Mouse (Mus musculus) adrenal gland, postnatal 14 days (tissue): Measurements from ENCODE around the gene Stag1. TPM values are rescaled to one million over a fixed set of nuclear protein-coding genes. Genes with fewer than 3 reads are reported as not detected.

ENCODE experiments used
- DNase-seq: peaks from one replicate; pipeline ENCODE4 v3.0.0; 2021; ENCODE audit warnings: mixed read lengths
- total RNA-seq: library from RNA; stranded (reverse); gene quantifications from 2 replicates; pipeline ENCODE4 v1.2.3, GENCODE M21; 2021

The Stag1 gene
- total RNA-seq, 1 experiment from 2014 or later, result 43.1 TPM

DNA sequence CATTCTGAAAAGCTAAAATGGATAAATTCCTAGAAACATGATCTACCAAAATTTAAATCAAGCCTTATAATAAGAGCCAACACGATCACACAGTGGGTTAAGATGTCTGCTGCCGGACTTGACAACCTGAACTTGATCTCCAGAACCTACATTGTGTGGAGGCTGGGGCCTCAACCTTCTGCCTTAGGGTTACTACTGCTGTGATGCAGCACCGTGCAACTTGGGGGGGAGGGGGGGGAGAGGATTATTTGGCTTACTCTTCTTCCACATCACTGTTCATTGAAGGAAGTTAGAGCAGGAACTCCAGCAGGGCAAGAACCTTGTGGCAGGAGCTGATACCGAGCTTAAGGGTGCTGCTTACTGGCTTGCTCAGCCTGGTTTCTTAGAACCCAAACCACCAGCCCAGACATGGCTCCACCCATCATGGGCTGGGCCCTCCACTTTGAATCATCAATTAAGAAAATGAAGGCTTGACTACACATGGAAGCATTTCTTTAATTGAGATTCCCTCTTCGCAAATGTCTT lies 365.4 kb downstream of the Stag1 start:
- DNase-seq, result no peak

DNA sequence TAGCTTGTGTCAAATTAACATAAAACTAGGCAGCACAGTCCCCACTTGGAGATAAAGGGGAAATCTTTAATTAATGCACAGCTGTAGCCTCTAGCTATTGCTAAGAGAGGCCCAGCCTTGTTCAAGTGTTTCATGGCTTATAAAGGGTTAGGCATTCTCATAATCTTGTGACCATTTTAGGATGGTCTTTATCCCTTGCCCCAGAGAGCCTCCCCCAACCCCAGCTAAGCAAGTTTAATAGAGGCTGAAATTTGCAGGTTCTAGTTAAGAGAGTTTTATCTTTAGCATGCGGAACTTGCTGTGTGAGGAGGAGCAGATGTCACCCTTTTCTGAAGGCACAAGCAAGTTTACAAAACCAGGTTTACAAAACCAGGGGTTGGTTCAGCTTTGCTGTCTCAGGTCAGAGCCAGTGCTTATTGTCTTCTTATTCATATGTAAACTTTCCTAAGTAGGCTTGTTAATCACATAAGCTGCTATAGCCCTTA lies 365.9 kb downstream of the Stag1 start:
- no peak for DNase-seq

DNA sequence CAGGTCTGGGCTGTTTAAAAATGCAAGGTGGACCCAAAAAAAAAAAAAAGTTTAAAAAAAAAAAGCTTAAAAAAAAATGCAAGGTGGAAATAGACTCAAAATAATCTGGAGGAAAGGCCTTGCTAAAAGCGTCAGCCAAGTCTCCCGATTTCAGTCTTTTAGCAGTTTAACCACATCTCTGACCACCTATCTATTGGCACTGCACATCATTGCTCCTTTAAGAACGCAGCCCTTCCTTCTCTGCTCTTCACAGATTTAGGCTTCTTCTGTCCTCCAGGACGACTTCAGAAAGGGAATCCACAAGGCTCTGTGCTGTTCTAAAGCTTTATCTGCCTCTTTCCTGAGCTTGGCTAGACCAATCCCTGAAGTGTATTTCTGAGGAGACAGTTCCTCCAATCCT lies 366.5 kb downstream of the Stag1 start:
- no peak for DNase-seq

DNA sequence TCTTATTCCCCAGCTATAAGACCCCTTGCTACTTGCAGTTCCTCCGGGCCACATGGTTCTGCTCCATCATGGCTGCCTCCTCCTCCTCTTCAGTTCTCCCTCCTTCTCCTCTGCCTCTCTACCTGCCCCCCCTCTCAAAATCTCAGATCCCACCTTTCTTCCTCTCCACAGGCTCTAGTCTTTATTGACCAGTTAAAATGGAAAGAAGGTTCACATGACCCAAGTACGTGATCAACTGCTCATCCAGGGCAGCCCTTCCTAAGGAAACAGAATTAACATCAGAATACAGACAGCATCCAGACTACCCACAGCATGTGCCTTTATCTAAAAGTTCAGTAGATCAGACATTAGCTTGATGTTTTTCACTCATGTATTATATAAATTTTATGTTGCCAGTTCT lies 371.9 kb downstream of the Stag1 start:
- no peak for DNase-seq

DNA sequence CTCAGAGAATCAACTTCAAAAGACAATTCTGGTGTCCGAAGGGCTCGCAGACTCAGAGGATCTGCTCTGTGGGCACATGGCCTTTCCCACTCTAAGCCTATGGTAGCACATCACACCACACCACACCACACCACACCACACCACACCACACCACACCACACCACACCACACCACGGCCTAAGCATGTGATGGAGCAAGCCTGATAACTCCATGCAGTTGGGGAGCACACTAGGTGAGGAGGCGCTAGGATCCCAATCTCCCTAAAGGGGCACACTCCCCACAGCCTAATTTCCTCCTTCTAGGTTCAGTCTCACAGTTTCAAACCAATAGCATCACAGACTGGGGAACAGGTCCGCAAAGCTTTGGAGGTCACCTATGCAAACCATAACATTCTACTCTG lies 381.1 kb downstream of the Stag1 start:
- no peak for DNase-seq

DNA sequence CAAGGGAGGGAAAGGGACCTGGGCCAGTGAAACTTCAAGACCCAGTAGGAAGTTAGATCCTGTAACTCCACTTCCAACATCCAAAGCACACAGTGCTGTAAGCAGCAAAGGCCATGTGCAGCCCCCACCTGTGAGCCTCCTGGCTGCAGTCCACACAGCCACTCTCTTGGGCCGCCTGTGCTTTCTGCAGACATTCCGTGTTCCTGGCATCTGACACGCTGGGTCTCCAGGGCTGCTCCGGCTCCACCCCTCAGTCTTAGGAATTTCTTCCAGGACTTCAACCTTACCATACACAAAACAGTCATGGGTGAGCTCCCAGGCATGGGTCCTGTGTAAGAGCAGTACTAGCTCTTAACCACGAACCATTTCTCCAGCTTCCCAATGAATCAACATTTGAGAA lies 381.7 kb downstream of the Stag1 start:
- DNase-seq, result peak; percentile 65

DNA sequence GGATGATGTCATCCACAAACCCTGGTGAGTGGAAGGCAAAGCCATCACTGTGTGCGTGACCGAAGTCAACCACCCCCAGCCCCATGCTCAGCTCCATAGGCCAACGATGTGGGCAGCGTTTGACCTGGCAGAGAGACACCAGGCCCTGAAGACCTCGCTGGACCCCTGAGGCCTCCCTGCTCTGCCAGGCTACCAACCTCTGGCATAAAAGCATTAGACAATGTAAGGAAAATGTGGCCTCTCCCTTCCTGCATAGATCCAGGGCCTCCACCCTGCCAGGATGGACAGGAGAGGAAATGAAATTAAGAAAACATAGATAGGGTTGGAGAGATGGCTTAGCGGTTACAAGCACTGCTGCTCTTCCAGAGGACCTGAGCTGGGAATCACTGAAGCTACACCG lies 385.2 kb downstream of the Stag1 start:
- no peak for DNase-seq

DNA sequence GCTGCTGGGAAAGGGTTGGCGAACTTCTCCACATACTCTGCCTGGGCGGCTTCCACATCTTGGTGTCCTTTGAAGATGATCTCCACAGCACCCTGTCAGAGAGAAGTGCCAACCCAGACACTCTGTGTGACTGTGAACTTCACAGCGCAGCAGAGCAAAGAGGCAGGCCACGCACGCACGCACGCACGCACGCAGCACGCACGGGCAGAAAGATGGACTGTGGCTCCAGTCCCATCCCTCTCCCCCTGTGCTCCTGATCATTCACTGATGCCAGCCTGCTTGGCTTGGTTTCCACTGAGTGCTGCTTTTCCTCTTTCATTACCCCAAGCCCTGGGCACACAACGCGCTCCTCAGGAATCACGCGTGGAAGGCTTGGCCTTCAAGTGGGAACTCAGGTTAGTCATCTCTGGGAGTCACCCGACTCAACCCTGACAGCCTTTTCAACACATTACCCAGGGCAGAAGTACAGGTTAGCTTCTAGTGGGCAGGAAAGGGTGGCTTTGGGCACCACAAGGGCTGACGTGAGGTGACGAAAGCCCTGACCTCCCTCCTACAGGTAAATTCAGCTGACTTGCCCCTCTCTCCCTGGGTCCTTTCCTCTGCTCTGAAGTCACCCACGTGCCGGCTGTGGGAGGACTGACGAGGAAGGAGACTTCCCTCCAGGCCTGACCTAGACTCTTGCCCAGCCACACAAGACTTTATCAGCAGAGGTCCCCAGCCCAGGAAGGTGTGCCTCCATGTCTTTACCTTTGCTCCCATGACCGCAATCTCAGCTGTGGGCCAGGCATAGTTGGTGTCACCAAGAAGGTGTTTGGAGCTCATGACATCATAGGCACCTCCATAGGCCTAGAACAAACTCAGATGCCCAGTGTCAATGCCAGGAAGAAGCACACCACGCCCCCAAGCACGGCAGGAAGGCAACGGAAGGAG lies 387.0 kb downstream of the Stag1 start:
- no peak for DNase-seq

DNA sequence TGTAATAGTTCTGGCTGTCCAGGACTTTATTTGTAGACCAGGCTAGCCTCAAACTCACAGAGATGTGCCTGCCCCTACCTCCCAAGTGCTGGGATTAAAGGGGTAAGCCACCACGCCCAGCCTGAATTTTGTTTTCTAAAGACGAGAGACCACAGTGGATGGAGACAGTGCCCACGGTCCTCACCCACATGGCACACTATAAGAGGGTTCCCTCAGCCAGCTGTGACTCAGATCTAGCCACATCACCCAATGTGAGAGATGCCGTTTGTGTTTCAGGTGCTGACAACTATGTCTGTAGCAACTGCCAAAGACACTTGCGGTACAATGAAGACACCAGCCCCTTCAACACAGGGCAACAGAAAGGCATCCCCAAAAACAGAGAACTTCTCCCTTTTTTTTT lies 389.4 kb downstream of the Stag1 start:
- DNase-seq, result no peak

DNA sequence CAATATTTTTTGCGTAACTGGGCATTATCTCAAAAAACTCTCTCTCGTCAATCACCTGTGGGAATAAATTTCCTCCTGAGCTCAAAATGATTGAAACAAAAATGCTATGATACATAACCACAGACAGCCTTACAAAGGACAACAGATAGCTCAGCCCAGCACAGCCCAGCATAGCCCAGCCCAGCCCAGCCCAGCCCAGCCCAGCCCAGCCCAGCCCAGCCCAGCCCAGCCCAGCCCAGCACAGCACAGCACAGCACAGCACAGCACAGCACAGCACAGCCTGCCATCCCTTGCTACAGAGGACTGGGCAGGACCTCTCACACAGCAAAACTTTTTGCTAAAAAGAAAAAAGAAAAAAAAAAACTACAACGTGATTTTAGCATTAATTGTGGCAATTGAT lies 390.3 kb downstream of the Stag1 start:
- DNase-seq, result no peak

DNA sequence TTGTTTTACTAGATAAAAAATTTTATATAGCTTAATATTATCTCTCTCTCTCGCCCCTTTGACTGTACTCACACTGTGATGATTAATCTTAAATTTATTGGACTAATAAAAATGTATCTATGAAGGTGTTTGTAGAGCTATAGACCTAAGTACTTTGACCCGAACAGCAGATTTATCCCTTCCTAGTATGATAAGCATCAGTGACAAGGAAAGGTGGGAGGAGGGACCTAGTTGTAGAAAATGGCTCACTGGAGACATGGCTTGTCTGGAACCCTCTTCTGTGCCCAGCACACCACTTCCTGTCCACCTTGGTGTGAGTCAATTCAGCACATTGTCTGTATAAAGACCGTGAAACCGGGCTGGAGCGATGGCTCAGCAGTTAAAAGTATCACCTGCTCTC lies 393.0 kb downstream of the Stag1 start:
- DNase-seq, result no peak

DNA sequence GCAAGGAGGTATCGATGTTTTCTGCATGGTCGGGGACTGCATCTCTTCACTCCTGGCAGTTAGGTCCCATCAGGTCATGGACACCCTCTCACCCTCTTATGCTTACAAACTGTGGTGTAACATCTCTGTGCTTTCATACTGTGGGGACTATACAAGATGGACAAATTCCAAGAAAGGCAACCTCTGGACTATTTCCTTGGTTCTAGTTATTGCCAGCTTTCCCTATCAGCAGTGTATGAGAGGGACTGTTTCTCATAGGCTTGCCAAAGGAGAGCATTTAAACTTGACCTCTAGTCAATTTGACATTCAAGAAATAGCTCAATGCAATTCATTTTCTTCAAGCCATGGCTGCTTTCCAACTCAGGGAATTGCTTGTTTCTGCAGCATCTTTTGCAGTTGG lies 393.7 kb downstream of the Stag1 start:
- DNase-seq, result no peak

DNA sequence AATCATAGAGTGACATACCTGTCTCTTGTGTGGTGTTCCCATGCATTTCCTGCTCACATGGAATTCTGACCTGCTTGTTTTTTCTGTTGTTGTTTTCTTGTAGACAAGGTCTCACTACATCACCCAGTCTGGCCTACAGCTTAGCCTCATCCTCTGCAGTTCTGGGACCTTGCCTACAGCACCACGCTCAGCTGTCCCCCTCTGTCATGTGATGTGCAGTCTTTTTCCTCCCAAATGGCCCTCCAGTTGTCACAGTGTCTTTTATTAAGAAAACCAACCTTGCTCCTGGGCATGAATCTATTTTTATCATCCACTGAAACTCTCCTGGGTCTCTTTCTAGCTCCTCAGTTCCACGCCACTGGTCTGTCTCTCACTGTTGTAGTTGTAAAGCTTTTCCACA lies 394.6 kb downstream of the Stag1 start:
- DNase-seq, result no peak

DNA sequence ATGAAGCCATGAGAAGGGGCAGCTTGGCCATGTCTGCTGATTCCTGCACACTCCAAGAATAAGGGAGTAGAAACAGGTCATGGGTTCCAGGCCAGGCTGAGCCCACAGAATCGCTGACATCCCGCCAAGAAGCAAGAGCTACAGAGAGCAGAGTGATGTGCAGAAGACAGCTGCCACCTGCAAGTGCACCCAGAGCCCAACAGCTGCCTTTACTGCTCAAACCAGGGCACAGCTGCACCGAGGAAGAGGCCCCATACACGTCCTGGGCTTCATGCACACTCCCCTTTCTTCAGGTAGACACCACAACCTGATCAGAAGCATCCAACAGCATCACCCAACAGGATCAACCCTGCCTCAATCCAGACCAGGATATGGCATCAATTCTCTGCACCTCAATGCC lies 396.3 kb downstream of the Stag1 start:
- DNase-seq, result no peak

DNA sequence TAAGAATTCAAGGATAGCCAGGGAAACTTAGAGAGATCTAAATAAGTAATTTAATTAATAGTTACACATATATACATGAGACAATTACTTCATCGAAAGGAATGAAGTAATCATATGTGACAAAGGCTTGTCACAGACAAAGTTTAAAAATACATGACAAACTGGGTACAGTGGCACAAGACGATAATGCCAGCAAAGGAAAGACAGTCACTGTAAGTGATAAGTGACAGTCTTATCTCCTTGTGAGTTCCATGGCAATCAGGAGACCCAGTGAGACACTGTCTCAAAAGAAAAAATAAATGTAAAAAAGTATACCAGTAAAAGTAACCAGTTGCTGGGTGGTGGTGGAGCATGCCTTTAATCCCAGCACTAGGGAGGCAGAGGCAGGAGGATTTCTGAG lies 399.5 kb downstream of the Stag1 start:
- no peak for DNase-seq

DNA sequence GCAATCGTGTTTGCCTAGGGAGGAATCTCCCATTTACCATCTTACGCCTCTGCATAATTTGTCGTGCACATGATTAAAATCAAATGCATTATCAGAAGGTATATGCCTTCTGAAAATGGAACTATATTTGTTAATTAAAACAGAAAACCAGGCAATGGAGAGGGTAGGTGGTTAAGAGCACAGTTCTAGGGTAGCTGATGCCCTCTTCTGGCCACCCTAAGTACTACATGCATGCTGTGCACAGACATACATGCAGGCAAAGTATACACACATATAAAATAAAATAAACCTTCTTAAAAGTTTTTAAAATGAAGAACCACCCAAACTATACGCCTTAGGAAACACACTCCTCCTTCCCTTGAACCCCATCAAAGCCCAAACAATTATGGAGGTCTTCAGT lies 404.5 kb downstream of the Stag1 start:
- DNase-seq, result peak; percentile 22

DNA sequence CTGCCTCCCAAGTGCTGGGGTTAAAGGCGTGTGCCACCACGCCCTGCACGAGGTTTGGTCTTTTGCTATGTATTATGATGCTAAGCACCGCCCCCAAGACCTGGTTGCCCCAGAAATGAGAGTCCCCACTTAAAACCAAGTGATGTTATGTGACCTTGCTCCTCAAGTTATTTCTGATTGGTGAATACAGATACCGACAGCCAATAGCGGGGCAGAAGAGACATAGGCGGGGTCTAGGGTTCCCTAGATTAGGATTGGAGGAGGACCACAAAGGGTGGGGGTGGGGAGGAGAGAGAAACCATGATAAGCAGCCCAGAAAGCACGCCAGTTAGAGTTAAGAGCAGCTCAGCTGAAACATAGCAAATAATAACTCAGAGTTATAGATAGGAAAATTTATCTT lies 405.2 kb downstream of the Stag1 start:
- DNase-seq, result no peak

DNA sequence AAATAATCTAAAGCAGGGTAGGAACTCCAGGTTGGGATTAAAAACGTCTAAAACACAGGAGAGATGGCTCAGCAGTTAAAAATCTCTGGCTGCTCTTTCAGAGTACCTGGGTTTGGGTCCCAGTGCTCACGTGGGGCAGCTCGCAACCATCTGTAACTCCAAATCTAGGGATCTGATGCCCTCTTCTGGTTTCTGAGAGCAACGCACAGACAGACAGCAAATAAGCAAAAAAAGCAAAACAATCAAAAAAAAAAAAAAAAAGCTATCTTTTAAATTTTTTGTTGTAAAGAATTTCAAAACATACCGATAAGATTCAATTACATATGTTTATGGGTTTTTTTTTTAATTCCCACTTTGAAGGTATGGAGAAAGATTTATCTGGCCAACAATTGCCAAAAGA lies 405.7 kb downstream of the Stag1 start:
- no peak for DNase-seq

DNA sequence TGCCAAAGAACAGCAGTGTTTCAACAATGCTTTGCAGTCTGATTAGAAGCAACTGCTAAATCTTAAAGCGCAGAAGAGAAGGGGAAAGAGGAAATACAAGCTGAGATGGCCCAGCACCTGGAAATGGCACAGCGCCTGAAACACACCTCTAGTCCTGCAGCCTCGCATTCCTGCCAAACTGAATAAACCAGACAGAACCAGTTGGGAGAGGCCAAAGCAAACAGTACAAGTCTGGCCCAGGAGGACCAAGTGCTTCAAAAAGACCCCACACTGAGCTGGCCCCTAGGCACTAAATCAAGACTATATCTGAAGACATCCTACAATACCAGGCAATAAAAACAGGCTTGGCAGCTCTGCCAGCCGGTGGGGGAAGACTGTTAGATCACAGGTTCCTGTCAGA lies 408.3 kb downstream of the Stag1 start:
- no peak for DNase-seq

Other genes with a start within 250 kb of the Stag1 start
- 0.74 and 1.6 TPM in 2 replicates for gene Il20rb, start 111.0 kb upstream of the Stag1 start, total RNA-seq
- gene Nck1, start 51.7 kb upstream of the Stag1 start, total RNA-seq, result 51.4 and 55.7 TPM in 2 replicates
- 8.3 and 8.4 TPM in 2 replicates for gene Slc35g2, start 26.7 kb upstream of the Stag1 start, total RNA-seq